Mouse (Mus musculus) thymus, adult 2 months (tissue): ENCODE data around the gene Ltbp2. TPM values are rescaled to one million over a fixed set of nuclear protein-coding genes. Genes with fewer than 3 reads are reported as not detected.

Experiments
- DNase-seq: peaks from one replicate; pipeline ENCODE4 v3.0.0; 2021
- H3K27ac ChIP-seq: fragments of 200-500 bp; 2 replicates; pipeline ENCODE4 v1.5.1; 2012; ENCODE audit warnings: low read length, control low read depth; ENCODE audit not compliant: control insufficient read depth, insufficient read depth
- H3K27me3 ChIP-seq: fragments of 200-500 bp; 2 replicates; pipeline ENCODE4 v1.6.1; 2012; ENCODE audit warnings: mild to moderate bottlenecking, low read length, moderate library complexity, mixed read lengths; ENCODE audit not compliant: control insufficient read depth, insufficient read depth
- H3K36me3 ChIP-seq: fragments of 200-500 bp; 2 replicates; pipeline ENCODE4 v1.6.1; 2012; ENCODE audit warnings: mild to moderate bottlenecking, low read length, moderate library complexity; ENCODE audit not compliant: control insufficient read depth, insufficient read depth
- H3K4me1 ChIP-seq: fragments of 200-500 bp; replicated peaks from 2 replicates; pipeline ENCODE4 v1.6.1; 2012; ENCODE audit warnings: low read length; ENCODE audit not compliant: control insufficient read depth, insufficient read depth
- H3K4me3 ChIP-seq: fragments of 200-500 bp; 2 replicates; pipeline ENCODE4 v1.5.1; 2012; ENCODE audit warnings: mild to moderate bottlenecking, low read length, control low read depth, moderate library complexity; ENCODE audit not compliant: control insufficient read depth, insufficient read depth
- CTCF ChIP-seq: fragments of 200-500 bp; IDR thresholded peaks from 2 replicates; pipeline ENCODE4 v1.5.1; 2012; ENCODE audit warnings: mild to moderate bottlenecking, control low read depth, low read length, moderate library complexity, borderline replicate concordance; ENCODE audit not compliant: control insufficient read depth, poor library complexity, insufficient read depth; ENCODE audit errors: extremely low read depth
- POLR2A ChIP-seq: fragments of 200-500 bp; IDR thresholded peaks from 2 replicates; pipeline ENCODE4 v1.6.1; 2012; ENCODE audit warnings: mild to moderate bottlenecking, low read length, control low read depth, moderate library complexity; ENCODE audit not compliant: control insufficient read depth, poor library complexity, insufficient read depth; ENCODE audit errors: extremely low read depth
- WGBS: fragments of 180-500 bp; shearing (Covaris S2); methylation state at CpG from one replicate; pipeline ENCODE4 v1.1.7; 2018; 5-methylcytosine and 5-hydroxymethylcytosine counted together
- polyA plus RNA-seq: library from polyadenylated mRNA; depleted of rRNA; stranded (reverse); fragments of >200 nt; gene quantifications from 2 replicates; pipeline ENCODE4 v1.2.3, GENCODE M21; 2012

The Ltbp2 gene
- polyA plus RNA-seq, 1 experiment = 14.3 TPM

- WGBS = 74% methylated on average over 2 of the region's 2 CpGs
- no peak overlapping the region for H3K27ac ChIP-seq
- TF ChIP-seq POLR2A (no peak), CTCF (no peak)
- H3K4me1 ChIP-seq = no peaks in the 10 kb centered on the region
- H3K4me3 ChIP-seq = no peak overlapping the region
- no peaks in the 10 kb centered on the region for H3K27me3 ChIP-seq
- no peaks in the 10 kb centered on the region for H3K36me3 ChIP-seq
- no peak for DNase-seq
Observed at GRCm38 (mm10) chr12:84911640-84912039, 35.3 kb upstream of the Ltbp2 start.

- no peaks in the 10 kb centered on the region for H3K36me3 ChIP-seq
- no peak overlapping the region for H3K4me3 ChIP-seq
- TF ChIP-seq CTCF (no peak), POLR2A (no peak)
- DNase-seq = no peak
- no peaks in the 10 kb centered on the region for H3K4me1 ChIP-seq
- WGBS = 92% methylated on average over 4 of the region's 4 CpGs
- no peaks in the 10 kb centered on the region for H3K27me3 ChIP-seq
- H3K27ac ChIP-seq = no peak overlapping the region
Observed at GRCm38 (mm10) chr12:84910066-84910465, 33.7 kb upstream of the Ltbp2 start.

- Histone ChIP-seq H3K27ac (no peak overlapping the region), H3K36me3 (no peaks in the 10 kb centered on the region), H3K27me3 (no peaks in the 10 kb centered on the region), H3K4me3 (no peak overlapping the region), H3K4me1 (no peaks in the 10 kb centered on the region)
- WGBS = 86% methylated on average over 10 of the region's 10 CpGs
- DNase-seq = no peak
- TF ChIP-seq CTCF (no peak), POLR2A (no peak)
Observed at GRCm38 (mm10) chr12:84907627-84908480, 31.5 kb upstream of the Ltbp2 start.

GRCm38 (mm10) chr12:84907024-84907626 lies 30.8 kb upstream of the Ltbp2 start:
- H3K36me3 ChIP-seq = no peaks in the 10 kb centered on the region
- TF ChIP-seq CTCF (no peak), POLR2A (no peak)
- H3K27me3 ChIP-seq = no peaks in the 10 kb centered on the region
- H3K4me1 ChIP-seq = no peaks in the 10 kb centered on the region
- H3K4me3 ChIP-seq = no peak overlapping the region
- H3K27ac ChIP-seq = no peak overlapping the region
- 84% methylated on average over 12 of the region's 12 CpGs for WGBS
- DNase-seq = no peak

- H3K4me1 ChIP-seq = no peaks in the 10 kb centered on the region
- no peaks in the 10 kb centered on the region for H3K27me3 ChIP-seq
- 88% methylated on average over 7 of the region's 7 CpGs for WGBS
- H3K27ac ChIP-seq = no peak overlapping the region
- no peaks in the 10 kb centered on the region for H3K36me3 ChIP-seq
- H3K4me3 ChIP-seq = no peak overlapping the region
- TF ChIP-seq POLR2A = no peak
- TF ChIP-seq CTCF = no peak
- no peak for DNase-seq
Observed at GRCm38 (mm10) chr12:84904399-84904798, 28.1 kb upstream of the Ltbp2 start.

GRCm38 (mm10) chr12:84900317-84900716 lies 24.0 kb upstream of the Ltbp2 start:
- H3K27ac ChIP-seq = no peak overlapping the region
- no peaks in the 10 kb centered on the region for H3K4me1 ChIP-seq
- TF ChIP-seq CTCF (no peak), POLR2A (no peak)
- no peaks in the 10 kb centered on the region for H3K36me3 ChIP-seq
- no peaks in the 10 kb centered on the region for H3K27me3 ChIP-seq
- DNase-seq = no peak
- no peak overlapping the region for H3K4me3 ChIP-seq
- 90% methylated on average over 7 of the region's 7 CpGs for WGBS
